Mouse (Mus musculus) embryo, embryonic 9.5 days (tissue): Measurements from ENCODE around the gene Rps7.

Source experiments
- DNase-seq: peaks from one replicate; pipeline ENCODE4 v3.0.0-alpha.2; 2017; ENCODE audit errors: extremely low spot score

Gene Rps7

DNA sequence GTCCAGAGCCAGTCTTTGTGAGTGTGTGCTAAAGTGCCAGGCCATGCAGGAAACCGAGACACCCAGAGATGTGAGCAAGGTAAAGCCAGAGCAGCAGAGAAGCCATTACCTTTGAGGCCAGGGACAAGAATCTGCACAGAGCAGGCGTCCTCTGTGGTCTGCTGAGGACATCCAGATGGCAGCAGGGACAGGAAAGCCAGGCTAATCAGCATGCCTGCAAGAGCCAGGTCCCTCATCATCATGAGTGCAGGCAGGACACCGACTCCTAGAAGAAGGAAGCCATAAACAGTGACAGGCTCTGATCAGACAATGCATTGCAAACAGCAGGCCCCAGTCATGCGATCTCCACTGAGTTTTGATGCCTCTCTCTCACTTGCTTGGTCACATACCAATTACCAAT is 18.5 kb downstream of the Rps7 start:
- DNase-seq, result no peak

DNA sequence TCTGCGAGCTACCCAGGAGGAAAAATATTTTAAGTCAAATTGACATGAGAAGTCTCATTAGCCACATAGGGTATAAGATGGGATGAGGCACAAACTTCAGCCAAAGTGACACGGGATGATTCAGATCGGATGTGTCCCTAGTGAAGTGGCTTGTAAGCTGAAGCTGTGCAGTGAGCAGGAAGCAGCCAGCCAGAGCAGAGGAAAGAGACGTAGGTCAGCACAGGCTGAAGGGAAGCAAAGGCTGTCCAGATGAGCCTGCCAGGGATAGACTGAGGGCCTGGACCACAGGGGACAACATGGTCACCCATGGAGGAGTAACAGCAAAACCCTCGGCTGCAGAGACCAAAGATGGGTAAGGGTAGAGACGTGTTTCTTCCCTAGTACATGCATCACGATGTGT is 21.4 kb downstream of the Rps7 start:
- no peak for DNase-seq

DNA sequence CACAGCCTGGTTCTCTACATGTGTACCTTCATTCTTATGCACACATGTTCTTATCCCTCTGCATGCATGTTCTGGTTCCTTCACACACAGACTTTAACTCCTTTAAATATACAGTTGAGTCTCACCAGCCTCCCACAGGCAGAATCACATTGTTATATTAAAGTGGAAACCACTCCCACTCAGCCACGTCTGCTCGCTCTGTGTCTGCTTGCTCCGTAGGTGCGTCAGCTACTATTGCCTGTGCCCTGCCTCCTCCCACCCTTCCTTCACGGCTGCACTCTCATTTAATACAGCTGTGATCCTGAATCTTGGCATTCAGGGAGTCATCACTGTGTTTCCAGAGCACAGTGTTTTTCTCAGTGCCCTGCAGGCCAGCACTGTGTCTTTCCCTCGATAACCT is 23.4 kb downstream of the Rps7 start:
- no peak for DNase-seq

DNA sequence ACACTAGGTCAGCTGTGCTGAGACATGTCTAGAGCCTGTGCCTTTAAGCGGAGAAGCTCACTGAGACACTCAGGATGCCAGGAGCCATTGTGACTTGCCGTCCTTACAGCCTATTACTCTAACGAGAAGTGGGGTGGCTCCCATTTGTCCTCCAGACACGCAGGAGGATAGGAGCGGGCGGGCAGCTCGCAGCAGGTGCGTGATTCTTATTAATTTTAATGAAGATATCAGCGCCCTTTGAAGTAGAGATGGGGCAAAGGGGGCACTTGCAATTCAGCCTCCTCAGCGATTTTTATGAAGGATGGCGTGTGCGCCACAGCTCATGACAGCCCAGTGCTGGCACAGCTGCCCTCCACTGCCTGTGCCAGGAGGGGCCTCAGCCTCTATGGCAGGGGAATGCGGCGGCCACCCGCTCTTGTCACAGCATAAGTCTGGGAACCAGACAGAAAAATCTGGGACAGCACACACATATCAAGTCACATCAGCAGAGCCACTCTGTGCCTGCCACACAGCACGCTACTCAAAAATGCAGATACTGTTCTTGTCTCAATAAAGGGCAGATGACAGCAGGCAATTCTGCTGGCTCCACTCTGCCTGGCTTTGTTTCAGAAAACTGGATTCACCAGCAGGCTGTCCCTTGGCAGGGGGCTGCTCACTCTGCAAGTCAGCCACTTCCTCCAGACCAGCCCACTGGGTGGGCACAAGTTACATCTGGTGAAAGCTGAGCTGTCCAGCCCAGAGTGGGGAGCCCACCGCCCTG is 28.0 kb downstream of the Rps7 start:
- DNase-seq, result no peak

DNA sequence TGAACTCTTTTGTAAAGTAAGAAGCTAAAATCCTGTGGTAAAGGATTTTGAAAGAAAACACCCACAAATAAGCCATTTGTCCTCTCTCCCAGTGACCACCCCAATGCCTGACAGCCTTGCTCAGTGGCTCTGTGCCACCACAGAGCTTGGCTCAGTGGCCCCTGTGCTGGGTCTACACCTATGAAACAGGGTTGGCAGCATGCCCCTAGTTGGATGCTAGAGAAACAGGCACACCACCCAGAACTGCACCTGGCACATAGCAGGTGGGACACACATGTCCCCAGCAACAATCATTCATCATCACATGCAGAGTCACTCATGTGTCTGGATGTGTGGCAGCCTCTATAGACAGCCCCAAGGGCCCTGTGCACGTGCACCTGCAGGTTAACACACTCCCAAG is 32.3 kb downstream of the Rps7 start:
- no peak for DNase-seq

DNA sequence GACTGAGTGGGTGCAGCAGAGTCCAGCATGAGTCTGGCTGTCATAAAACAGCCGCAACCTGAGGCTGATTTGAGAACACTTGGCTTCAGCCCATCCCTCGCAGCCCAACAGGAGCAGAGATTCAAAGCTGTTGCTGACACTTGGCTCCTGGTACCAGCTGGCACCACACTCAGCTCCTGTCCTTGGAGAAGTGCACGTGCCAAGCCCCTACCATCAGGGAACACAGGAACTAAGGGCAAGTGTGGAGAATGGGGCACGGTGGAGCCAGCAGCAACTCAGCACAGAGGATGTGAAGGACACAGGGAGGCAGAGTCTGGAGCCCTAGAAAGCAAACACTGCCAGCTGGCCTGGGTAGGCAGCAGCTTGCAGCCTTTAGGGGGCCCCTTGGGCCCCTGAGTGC is 33.5 kb downstream of the Rps7 start:
- no peak for DNase-seq

DNA sequence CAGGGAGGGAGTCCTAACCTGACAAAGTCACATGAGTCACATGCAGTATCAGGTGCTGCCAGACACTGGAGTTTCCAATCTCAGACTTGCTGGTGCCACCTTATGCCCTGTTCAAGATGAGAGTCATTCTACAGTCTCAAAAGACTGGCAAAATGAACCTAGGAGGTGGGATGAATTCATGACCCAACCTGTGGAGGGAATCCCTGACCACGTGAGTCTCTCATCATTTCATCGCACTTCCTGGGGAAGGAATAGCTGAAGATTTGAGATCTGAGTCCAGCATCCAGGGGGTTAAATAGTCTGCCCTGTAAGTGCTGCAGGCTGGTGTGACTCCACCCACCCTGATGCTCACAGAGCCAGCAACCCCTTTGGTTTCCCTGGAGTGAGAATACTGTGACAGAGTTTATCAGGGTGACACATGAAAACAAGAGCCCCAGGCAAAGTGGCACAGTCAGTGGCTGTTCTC is 37.2 kb downstream of the Rps7 start:
- DNase-seq, result no peak

DNA sequence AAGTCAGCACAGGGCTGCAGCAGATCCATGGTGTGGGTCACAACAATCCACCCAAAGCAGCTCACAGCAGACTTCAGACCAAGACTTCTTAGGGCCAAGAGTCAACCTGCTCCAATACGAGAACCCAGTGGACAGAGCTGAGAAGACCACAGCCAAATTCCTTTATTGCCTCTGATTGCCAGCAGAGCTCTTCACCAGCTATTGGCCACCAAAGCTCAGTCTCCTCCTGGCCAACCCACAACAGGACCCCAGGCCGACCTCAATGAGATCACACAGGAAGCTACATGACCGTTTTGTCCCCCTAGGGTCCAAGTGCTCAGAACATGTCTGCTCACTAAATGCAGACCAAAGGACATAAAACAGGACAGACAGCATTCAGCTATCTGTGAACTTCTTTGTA is 37.6 kb downstream of the Rps7 start:
- no peak for DNase-seq

DNA sequence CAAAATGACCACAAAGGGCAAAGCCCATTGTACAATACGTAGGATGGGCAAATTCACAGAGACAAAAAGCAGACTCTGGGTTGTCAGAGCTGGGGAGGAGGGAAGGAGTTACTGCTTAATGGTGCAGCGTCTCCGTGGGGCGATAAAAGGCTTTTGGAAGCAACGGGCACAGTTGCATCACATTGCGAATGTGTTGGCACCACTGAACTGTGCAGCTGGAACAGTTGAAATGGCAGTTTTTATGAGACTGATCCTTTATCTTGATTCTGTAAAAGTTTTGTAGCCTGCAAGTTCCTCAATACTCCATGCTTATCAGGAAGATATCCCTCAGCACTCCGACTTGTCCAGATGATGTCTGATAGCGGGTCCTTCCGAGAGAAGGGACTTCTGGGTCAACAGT is 38.1 kb downstream of the Rps7 start:
- DNase-seq, result no peak

DNA sequence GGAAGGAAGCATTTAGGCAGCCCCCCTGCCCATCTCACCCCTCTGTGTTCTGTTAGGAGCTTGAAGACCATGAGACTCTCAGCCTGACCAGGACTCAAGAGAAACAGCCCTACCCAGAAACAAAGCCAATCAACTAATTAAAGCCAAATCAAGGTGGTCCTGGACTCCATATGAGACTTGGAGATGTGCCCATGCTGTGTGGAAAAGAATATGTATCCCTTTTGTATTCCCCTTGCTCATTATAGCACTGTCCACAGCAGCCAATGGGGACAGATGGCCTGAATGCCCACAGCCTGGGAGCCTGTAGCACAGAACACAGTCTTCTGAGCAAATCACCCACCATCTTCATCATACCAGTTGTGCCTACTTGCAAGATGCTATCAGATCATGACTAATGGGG is 38.9 kb downstream of the Rps7 start:
- DNase-seq, result no peak

DNA sequence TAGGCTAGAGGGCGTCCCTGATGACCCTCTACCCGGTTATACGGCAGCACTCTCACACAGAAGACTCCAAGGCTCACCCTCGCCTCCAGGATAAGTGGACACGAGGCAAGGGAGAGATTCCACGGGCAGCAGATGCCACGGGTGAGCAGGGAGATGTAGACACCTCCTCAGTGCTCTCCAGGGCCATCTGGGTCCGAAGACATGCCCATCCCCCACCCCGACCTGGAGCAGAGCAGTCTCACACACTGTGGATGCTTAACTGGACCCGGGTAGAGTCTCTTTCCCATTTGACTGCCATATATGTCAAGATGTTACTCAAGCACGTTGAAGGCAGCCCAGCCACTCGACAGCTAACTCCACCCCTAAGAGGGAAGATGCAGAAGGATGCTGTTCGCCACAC is 45.3 kb downstream of the Rps7 start:
- DNase-seq, result no peak

DNA sequence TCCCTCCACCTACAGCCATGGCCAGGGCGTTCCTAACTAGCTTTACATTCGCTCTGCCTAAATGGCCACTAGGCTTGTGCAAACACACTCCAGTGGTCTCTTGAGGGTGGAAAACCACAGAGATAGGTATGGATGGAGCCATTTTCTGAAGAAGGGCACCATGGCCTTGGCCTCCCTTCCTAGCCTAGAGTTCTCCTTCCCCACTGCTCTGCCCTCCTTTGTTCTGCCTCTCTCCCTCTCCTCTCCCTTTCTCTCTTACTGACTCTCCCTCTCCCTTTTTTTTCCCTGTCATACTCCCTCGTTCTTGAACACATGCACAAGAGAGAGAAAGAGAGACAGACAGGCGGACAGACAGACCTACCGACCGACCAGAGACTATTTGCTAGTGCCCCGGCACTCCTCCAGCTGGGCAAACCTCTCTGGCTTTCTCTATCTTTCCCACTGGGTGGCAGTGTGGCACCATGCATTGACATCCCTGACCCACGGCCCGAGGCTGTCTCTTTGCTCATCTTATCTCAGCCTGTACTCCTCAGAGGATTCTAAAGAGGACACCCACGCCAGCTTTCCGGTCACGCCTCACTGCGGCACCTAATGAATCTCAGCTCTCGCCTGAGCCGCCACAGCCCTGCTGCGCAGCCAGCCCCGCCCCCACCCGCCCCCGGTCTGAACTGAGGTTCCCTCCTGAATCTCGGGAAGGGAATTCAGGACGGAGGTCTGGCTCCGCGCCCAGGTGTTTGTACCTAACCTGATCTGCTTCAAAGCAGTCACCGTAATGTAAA is 46.5 kb downstream of the Rps7 start:
- peak; percentile 86 for DNase-seq

DNA sequence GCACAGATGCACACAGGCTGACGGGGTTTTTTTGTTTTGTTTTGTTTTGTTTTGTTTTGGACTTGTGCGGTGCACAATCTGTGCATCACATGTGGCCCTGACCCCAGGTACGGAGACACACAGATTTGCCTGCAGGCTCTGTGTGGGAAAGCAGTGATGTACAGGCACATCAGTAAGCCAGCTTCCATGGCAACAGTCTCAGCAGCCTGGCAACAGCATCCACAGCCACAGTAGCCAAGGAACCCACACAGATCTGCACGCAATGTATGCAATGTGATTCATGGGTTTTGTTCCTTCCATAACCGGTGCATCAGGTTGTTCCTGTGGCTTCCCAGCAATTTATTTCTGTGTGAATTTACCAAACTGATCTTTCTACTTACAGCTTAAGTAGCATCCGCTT is 47.8 kb downstream of the Rps7 start:
- no peak for DNase-seq

DNA sequence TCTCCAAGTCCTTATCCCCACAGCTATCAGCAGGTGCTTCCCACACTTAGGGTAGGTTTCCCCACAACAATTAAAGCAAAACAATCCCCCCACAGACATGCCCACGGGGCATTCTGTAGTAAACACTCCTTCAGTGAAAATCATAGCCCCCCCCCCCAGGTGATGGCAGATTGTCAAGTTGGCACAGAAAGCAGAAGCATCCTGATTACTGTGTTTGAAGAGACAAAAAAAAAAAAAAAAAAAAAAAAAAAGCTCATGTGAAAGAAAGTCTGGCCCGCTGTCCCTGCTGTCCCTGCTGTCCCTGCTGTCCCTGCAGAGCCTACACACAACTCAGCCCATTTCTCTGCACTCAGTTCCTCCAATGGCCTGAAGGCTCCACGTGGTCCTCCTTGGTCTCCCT is 51.7 kb downstream of the Rps7 start:
- DNase-seq, result no peak

DNA sequence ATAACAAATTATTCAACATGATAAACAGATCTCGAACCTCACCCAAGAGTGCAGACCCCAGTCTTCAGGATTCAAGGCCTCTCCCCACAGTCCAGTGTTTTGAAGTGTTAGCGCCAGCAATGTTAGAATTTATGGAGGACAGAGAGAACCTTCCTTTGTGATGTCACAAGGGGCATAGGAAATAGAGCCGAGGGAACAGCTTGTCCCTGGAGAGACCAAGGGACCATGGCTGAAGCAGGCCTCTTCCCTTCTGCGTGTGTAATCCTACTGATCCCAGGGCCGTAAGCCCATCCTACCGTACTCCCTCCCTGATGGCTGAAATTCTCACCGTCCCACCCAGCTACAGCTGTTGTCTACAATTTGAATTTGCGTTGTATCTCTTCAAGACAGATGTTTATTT is 53.3 kb downstream of the Rps7 start, which contains the start of gene Allc:
Gene Allc (minus strand): TSS at position 101 of the 400 bp plus-strand sequence.
- DNase-seq, result no peak
